Mouse (Mus musculus) adipocyte (in vitro differentiated cells): ENCODE measurements around the gene Gm11027.

ENCODE experiments used
- DNase-seq: peaks from one replicate; pipeline ENCODE4 v3.0.0-alpha.2; 2016; ENCODE audit warnings: low spot score

The Gm11027 gene

GRCm38 (mm10) chr12:116279181-116279580 lies 4.0 kb downstream of the Gm11027 start:
- DNase-seq, result peak; percentile 31

GRCm38 (mm10) chr12:116280149-116280652 lies 5.0 kb downstream of the Gm11027 start:
- DNase-seq, result no peak

GRCm38 (mm10) chr12:116280653-116281364 lies 5.6 kb downstream of the Gm11027 start, which contains the start of gene Esyt2:
Gene Esyt2, plus strand, starts transcription at chr12:116281196.
- DNase-seq, result peak; percentile 98

GRCm38 (mm10) chr12:116281427-116282281 lies 6.5 kb downstream of the Gm11027 start:
- peak; percentile 36 for DNase-seq

- DNase-seq, result no peak
Observed at GRCm38 (mm10) chr12:116282856-116283255, 7.7 kb downstream of the Gm11027 start.

GRCm38 (mm10) chr12:116283511-116283910 lies 8.3 kb downstream of the Gm11027 start:
- no peak for DNase-seq

DNA sequence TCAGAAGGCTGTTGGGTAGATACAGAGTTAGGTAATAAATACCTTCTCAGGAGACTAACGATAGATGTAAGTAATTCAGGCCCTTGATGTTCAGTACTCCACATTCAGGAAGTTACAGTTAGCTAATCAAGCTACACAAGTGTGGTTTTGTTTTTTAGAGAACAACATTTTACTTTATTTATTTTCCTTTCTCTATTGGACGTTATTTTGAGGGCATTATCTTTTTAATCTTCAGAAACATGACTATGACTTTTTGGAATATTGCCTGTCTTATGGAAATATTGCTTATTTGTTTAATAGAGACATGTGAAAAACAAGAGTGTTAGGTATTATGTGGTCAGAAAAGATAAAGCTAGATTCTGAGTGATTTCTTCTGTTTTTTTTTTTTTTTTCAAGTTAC lies 18.0 kb downstream of the Gm11027 start:
- no peak for DNase-seq

GRCm38 (mm10) chr12:116293599-116294292 lies 18.6 kb downstream of the Gm11027 start:
- no peak for DNase-seq

DNA sequence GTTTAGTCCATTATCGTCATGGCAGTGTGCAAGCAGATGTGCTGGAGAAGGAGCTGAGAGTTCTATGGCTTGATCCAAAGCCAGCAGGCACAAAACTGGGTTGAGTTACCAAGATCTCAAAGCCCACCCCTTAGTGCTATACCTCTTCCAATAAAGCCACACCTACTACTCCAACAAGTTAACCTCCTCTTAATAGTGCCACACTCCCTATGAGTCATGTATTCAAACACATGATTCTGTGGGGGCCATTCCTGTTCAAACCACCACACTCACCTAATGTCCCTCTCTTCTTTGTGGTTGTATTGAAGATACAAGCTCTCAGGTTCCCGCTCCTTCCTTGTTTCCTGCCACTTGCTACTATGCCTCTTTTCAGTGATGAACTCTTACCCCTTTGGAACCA lies 24.7 kb downstream of the Gm11027 start:
- no peak for DNase-seq

GRCm38 (mm10) chr12:116302181-116302580 lies 27.0 kb downstream of the Gm11027 start:
- no peak for DNase-seq

GRCm38 (mm10) chr12:116306042-116306441 lies 30.9 kb downstream of the Gm11027 start:
- peak; percentile 48 for DNase-seq

GRCm38 (mm10) chr12:116307870-116308269 lies 32.7 kb downstream of the Gm11027 start:
- DNase-seq, result no peak

- no peak for DNase-seq
Observed at GRCm38 (mm10) chr12:116308612-116309011, 33.4 kb downstream of the Gm11027 start.

GRCm38 (mm10) chr12:116313816-116314215 lies 38.6 kb downstream of the Gm11027 start:
- DNase-seq, result no peak

- DNase-seq, result no peak
Observed at GRCm38 (mm10) chr12:116315498-116315897, 40.3 kb downstream of the Gm11027 start.

GRCm38 (mm10) chr12:116317818-116318217 lies 42.6 kb downstream of the Gm11027 start:
- peak; percentile 31 for DNase-seq
